Mouse (Mus musculus) liver, adult 2 months (tissue): Measurements from ENCODE around the gene Catsperg1.
"Not testable (repeated sequence)": the region's sequence is repeated elsewhere in the genome, so short reads cannot be mapped to it uniquely, and the experiment has no call there.

Source experiments
- CTCF ChIP-seq: fragments of 200-500 bp; IDR thresholded peaks from 2 replicates; pipeline ENCODE4 v1.5.1; 2011; ENCODE audit warnings: low read depth, low read length, control low read depth
- POLR2A ChIP-seq: fragments of 200-500 bp; IDR thresholded peaks from 2 replicates; pipeline ENCODE4 v1.6.1; 2011; ENCODE audit warnings: low read length, control low read depth; ENCODE audit not compliant: insufficient read depth; ENCODE audit errors: extremely low read depth

GRCm38 (mm10) chr7:29181323-29181722, 32.5 kb downstream of the Catsperg1 start:
- TF ChIP-seq POLR2A, CTCF: not testable (repeated sequence)
